Mouse (Mus musculus) brain, embryonic 18.5 days (tissue): ENCODE results near the gene Birc5.
"Not testable (repeated sequence)": the region's sequence is repeated elsewhere in the genome, so short reads cannot be mapped to it uniquely, and the experiment has no call there.

ENCODE experiments used
- DNase-seq: peaks from one replicate; pipeline ENCODE4 v3.0.0-alpha.2; 2012; ENCODE audit warnings: low read depth, low spot score

The Birc5 gene

DNA sequence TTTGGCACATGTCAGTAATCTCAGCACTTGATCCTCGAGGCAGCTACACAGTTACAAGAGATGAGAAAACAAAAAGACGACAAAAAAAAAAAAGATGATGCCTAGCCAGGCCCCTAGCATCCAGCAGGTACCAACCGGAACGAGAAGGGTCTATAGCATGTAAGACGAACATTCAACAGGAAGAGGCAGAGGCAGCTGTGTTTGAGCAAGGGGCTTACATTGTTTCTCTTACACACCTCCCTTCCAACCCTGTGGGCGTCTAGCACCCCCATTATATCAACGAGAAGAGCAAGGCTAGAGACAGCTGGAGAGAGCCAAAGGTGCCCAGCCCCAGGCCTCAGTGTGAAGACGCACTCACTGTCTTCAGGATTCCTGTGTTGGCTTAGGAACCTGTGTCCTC lies 22.1 kb upstream of the Birc5 start:
- DNase-seq, result no peak

DNA sequence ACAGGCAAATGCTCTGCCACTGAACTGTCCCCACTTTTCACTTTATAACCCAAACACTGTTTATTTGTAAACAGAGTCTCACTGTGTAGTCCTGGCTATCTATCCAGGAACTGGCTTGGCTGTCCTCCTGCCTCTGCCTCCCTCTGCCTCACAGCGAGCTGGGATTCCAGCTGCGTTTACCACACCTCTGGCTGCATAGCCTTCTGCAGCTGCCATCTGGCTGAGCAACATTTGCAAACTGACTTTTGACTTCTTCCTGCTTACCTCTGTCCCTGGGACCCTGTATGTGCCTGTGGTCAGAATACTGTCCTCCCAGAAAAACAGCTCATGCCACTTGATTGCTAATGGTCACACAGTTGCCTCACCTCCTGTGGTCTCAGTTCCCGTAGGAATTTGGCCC lies 21.7 kb upstream of the Birc5 start:
- no peak for DNase-seq

DNA sequence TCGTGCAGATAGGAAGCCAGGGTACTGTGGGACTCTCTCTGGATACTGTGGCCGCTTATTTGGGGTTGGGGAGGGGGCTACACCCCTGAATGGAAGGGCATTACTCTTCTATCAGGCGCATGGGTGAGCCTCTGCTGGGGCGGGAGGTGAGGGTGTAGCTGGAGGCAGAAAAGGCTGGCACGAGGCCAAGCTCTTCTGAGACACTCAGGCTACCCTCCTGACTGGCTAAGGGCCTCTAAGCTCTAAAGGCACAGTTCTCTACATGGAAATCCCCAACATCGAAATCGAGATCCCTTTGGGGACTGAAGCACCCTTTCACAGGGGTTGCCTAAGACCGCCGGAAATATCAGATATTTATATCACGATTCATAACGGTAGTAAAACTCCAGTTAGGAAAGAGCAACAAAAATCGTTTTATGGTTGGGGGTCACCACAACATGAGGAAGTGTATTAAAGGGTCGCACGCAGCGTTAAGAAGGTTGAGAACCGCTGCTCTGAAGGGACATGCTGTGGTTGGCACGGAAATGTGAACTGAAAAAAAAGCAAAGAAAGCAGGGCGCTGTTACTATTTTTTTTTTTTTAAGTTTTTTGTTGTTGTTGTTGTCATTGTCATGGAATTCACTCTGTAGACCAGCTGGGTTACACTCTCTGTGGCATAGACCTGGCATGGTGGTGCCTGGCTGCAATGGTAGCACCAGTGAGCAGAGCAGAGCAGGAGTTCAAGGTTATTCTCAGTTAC lies 20.7 kb upstream of the Birc5 start:
- DNase-seq, result no peak

DNA sequence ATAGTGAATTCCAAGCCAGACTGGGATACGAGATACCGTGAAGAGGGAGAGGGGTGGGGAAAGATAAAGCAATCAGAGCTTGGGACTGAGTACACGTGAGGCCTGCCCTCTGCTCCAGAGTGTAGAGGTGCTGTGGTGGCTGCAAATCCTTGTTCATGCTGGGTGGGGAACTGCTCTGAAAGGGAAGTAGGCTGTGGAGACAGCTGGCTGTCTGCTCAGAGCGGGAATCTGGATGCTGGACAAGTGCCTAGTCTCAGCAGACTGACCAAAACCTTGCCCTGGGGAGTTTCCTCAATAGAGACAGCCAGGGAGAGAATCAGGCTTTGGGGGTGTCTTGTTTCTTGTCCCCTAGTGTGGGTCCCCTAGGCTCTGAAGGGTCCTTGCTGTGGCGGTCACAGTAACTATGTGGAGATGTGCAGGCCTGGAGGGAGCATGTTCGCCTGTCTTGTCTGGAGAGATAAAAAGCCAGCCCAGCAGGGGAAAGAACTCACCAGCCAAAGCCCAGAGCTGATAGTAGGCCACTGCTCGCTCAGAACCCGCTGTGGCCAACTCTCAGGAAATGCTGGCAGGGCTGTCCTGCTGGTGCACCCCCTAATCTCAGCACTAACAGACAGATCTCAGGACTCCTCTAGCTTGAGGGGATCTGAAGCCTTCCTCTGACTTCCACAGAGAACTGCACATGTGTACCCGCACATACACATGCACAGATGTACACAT lies 20.0 kb upstream of the Birc5 start:
- DNase-seq, result no peak

DNA sequence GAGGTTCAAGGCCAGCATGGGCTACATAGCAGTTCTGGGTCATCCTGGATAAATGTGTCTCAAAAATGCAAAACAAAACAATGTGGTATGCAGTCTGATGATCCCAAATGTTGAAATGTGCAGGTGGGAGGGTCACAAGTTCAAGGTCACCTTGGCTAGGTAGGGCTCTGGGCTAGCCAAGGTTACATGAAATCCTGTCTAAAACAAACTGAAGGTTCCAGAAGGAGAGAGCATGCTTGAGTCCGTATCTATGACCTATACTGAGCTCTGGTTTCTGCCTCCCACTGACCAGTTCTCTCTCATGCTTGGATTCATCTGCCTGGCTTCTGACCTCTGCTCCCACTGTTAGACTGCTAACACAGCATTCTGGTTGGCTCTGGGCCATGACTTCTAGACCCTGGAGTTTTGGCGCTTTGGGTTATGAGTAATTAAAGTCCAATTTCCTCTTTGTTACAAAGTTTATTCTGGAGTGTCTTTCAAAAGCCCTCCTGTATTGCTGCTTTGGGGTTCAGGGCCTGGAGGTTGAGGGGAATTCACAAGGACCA lies 19.3 kb upstream of the Birc5 start:
- no peak for DNase-seq

DNA sequence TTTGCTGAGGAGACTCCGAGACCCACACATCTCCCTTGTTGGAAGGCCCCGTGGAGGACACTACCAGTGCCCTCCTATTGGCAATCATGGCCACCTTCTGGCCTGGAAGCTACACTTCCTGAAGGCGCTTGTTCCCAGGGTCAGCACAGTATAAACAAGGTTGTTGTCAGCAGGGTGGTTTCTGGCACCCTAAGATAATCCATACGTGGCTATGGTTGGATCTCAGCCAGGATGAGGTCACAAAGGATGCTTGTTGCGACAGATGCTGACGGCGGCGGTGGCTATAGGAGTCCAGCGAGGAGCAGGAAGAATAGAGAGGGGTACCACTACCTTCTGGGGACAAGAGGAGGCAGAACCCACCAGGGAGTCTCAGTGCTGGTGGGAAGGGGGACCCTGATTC lies 18.6 kb upstream of the Birc5 start:
- no peak for DNase-seq

DNA sequence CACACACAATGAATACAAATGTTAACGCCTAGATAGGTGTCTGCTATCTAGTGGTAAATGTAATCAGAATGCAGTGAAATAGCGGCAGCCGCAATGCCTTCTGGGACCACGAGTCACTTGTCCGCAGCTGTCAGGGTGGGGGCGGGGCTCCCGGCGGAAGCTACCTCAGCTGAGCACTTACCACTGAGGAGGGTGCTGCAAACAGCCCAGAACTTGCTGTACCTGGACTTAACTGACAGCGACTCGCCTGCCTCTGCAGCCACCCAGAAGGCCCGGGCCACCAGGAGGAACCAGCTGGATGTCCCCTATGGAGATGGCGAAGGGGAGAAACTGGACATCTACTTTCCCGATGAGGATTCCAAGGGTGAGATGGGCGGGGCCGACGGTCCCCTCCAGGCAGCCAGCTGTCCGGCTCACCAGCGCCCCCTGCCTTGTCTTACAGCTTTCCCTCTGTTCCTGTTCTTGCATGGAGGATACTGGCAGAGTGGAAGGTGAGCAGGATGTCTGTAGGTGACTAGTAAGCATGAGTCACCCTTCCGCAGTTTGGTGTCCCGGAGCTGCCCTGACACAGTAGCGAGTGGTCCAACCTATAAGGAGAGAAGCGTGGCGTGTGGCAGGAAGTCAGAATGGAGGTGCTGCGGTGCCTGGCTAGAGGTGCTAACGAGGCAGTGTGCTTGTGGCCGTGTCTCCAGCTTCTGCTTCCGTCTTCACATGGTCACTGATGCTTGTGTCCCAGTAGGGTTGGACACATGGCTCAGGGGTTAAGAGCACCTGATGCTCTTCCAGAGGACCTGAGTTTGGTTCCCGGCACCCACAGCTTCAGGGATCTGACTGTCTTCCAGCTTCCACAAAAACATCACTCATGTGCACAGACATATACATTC lies 16.7 kb upstream of the Birc5 start:
- no peak for DNase-seq

DNA sequence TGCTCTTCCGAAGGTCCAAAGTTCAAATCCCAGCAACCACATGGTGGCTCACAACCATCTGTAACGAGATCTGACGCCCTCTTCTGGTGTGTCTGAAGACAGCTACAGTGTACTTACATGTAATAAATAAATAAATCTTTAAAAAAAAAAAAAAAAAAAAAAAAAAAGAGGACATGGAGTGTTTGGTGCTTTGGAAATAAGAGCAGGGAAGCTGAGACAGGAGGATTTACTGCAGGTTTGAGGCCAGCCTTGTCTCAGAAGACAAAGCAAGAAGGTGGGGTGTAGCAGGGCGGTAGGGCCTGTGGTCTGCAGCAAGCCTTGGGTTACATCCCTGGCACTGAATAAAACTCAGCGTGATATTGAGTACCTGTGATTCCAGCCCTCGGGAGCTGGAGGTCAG lies 15.5 kb upstream of the Birc5 start:
- DNase-seq, result not testable (repeated sequence)

DNA sequence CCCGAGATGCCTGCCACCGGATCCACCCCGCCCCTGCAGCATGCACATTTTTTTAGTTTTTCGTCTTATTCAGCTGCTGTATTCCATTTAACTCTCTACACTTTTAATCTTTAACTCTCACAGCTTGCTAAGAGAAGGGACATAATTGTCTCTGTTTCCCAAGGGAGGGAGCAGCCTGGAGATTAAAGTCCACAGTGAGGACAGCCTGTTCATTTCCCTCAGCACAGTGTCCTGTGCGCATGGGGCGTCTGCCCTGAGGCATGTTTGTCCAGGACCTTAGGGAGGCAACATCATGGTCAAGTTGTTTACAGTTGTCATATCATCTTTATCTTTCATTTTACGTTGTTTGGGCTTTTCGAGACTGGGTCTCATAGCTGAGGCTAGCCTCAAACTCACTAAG lies 15.0 kb upstream of the Birc5 start:
- no peak for DNase-seq

DNA sequence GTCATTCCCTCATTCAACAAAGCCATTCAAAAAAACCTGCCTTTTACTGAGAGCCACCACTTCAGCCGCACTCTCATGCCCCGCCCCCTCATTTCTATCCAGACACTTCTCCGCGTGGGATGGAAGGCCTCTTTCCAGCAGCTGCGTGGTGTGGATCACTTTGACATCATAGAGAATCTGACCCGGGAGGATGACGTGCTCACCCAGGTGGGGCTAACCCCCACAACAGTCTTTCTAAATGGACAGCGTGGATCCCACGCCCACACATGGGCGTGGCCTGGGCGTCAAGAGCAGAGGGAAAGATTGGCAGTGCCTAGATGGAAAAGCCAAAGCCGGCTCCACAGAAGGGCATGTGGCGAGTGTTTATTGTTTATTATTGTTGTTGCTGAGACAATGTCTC lies 12.7 kb upstream of the Birc5 start:
- no peak for DNase-seq

DNA sequence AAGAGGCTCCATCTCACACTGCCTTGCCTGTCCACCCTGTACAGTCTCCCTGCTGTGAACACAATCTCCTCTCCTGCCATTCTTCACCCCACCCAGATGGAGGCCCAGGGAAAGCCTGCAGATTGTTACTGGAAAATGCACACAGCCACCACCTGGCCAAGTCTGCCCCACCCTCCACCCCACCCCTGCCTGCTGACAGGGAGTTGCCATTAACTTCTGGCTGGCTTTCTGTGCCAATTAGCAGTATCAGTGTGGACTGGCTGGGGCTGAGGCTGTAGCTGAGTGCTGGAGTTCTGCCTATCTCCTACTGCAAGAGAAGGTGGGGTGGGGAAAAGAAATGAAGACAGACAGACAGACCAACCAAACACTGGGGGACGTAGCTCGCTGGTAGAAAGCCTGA lies 10.5 kb upstream of the Birc5 start:
- DNase-seq, result no peak

DNA sequence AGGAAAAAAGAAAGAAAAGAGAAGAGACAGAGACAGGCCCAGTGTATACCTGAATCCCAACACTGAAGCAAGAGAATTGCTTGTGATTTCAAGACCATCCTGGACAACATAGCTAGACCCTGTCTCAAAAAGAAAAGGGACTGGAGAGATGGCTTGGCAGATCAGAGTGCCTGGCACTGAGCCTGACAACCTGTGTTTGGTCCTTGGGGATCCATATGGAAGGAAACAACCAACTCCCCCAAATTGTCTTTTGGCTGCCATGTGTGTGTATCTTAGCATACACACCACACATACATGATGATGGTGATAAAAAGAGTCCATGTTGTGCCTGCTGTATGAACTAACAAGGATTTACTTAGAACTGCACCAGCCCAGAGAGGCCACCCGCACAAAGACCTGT lies 10.0 kb upstream of the Birc5 start:
- DNase-seq, result no peak

DNA sequence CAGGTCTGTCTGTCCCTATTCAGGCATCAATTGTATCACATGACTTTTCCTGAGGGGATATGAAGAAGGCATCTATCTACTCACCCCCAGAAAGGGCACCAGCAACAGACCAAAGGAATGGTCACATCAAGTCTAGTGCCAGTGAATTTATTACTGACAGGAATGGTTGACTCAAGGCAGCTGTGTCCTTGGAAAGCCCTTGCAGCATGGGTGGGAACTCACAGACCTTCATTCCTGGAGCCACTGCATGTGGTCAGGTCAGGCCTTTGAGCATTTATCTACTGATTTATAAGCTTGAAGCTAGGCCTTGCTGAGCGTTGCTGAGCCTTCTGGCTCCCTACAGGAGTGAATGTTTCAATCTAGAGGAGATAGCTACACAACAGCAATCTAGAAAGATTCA lies 8.1 kb upstream of the Birc5 start:
- DNase-seq, result no peak

DNA sequence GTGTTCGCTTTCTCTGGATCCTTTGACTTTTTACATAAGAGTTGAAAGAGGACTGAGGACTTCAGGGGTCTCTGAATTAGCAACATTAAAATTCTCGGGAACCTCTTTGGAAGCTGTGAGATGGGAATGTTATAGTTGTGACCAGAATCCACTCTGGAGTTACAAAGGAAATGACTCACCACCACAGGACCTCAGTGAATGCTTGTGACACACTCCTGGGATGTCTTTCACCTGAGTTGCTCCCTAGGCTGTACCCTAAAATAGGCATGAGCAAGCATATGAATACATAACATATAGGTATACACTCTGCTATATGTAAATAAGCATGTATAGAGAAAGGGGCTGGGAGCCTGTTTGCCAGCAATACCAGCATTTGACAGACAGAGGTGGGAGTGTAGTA lies 5.6 kb upstream of the Birc5 start:
- DNase-seq, result no peak

DNA sequence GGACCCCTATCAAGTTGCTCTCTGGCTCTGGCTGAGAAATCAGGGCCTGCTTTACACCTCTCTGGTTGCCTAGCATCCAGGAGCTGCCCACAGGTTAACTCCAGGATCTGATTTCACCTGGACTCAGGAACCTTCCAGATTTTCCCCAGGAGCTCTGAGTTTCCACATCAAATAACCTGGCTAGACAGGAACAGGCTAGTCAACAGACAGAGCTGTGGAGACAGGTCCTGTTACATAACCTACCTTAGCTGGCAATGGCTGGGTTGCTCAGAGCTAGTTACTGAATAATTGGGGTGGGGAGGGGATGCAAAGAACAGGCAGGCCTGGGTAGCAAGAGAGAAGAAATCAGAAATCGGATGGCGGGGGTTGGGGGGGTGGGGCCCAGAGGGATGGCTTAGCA lies 4.1 kb upstream of the Birc5 start:
- no peak for DNase-seq

DNA sequence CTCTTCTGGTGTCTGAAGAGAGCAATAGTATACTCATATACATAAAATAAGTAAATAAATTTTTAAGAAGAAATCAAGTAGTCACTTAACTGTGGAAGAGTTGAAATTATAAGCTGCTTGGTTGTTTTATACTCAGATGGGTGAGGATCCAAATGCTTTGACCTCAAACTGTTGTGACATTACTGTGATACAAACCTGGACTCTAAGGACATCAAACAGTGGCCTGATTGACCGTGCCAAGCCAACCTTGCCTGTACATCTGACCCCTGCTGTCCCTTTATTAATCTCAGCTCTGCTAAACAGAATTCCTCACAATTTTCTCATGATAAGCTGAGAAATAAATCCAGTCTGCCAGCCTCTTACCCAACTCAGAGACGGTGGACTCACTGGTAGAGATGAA lies 3.4 kb upstream of the Birc5 start:
- DNase-seq, result no peak

DNA sequence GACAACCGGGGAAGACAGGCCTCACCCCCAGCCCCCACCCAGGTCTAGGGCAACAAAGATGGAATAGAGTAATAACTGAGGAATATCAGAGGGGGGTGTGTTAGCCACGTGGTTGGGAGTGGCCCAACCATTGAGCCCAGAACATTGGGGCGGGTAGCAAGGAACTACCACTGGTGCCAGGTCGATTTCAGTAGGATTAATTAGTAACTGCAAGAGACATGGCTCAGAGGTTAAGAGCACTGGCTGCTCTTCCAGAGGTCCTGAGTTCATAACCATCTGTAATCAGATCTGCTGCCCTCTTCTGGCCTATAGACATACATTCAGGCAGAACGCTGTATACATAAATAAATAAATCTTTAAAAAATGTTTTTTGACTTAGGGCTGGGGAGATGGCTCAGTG lies 2.4 kb upstream of the Birc5 start:
- DNase-seq, result no peak

DNA sequence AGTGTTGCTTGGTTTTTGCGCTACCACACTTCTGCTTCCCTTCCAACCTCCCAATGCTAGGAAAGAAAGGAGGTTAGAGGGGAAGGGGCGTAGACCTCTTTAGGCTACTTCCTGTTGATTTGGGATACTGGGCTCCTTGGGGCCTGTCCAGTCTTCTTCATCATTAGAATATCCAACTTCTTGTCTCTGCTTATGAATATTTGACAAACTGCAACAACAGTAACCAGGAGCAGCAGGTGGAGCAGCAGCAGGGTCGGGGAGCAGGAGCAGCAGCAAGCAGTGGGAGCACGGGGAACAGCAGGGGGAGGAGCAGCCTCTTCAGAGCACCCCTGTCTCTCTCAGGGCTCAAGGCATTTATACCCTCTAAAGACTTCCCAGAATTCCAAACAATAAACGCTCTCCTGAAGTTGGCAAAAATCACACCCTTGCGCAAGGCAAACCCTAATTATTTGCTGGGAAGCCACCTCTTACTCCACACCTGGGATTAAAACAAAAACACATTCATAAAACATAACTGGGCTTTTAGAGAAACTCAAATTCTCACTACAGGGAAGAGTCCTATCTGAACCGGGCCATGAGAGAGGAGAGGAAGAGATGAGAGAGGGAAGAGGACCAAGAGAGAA lies 1.3 kb upstream of the Birc5 start:
- DNase-seq, result no peak

DNA sequence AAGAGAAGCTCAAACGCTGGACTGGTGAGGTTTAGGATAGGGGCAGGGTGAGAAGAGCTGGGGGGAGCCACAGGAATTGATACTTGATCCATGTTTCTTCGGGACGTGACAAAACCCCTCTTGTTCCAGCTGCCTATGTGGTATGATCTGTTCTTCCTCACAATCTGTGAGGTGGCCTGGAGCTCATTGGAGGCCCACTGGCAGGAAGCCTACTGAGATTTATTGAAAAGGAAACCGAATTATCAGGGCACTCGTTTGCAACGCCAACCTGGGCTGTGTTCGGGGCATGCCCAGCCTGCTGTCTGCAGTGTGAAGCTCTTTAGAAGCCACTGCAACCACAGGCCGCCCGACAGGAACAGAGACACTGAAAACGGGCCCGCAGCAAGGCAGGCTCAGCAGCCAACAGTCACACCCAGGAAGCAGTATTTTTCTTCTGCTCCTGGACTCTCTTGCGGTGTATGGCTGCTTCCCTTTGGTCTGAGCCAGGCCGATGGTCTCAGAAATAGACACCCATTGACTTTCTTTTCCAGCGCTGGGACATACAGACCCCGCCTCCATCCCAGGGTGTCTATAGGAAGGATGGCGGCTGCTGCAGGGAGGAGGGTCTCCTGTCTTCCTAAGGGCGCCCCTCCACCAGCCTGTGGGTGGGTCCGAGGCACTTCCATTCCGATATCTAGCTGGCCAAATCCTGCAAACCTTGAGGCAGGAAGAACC lies 623 bp upstream of the Birc5 start:
- no peak for DNase-seq

DNA sequence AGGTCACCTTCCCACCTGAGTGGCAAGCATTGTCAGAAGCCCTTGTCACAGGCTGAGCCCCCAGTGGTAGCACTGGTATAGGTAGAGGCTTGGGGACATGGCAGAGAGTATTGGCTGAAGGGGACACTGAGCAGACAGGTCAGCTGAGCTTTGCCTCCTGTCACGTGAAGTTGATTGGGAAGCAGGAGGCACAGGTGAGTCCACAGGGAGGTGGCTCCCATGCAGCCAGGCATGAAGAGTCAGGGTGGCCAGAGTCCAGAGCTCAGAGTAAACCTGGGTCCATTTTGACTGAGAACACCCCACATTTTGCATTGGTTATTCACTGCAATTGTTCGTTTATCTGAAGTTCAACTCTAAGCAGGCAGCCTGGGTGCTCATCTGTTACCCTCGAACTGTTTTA lies 3.8 kb downstream of the Birc5 start:
- no peak for DNase-seq

DNA sequence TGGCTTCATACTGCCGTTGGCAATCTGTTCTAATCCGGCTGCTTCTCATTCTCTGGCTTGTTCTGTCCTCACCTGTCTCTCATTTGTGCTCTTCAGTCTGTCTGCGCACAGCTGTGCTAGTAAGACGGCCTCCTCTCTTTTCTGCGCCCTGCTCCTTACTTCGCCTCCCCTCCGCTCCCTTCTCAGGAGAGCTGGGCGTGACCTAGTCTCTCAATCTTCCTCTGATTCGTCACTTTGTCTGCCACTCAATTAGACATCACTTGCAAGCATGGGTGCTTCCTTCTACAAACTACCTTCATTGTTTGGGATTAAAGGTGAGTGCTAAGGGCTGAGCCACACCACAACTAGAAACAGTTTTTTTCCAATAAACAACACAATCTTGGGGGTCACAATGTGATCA lies 5.2 kb downstream of the Birc5 start:
- DNase-seq, result no peak
